Mouse (Mus musculus): ENCODE data around the gene Sox5. TPM values are rescaled to one million over a fixed set of nuclear protein-coding genes. Genes with fewer than 3 reads are reported as not detected.
A peak's percentile ranks its signal among the peaks of the same experiment; 100 is the strongest.

The Sox5 gene
- polyA plus RNA-seq, 1 experiment from 2014 or later = 22.9 TPM

DNA sequence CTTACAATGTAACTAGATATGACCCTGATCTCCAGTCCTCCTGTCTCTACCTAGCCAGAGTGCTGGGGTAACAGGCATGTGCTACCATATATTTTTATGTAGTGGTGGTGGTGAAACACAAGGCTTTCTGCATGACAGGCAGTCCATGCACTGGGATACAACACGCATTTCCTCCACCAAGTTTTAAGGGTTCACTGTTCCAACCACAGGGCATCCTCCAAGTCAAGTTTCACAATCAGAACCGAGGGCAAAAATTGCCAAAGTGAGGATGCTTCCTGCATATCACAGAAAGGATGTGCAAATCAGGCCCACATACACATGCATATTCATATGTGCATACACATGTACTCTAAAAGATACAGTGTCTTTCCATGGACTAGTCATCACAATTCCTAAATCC, 888.9 kb downstream of the Sox5 start:
- Histone ChIP-seq H3K4me1 (replicated peaks; ENCODE audit: control insufficient read depth, insufficient read depth, low read length) (no peaks in the 10 kb centered on the region), H3K9ac (ENCODE audit: low read length) (no peak overlapping the region), H3K4me3 (ENCODE audit: low read length) (no peak overlapping the region), H3K27me3 (ENCODE audit: control insufficient read depth, insufficient read depth, low read depth, low read length) (no peaks in the 10 kb centered on the region), H3K36me3 (ENCODE audit: control insufficient read depth, insufficient read depth, low read length) (no peaks in the 10 kb centered on the region), H3K9me3 (ENCODE audit: control insufficient read depth, low read length) (no peaks in the 10 kb centered on the region), H3K27ac (ENCODE audit: low read length) (no peak overlapping the region), H3K4me2 (ENCODE audit: low read depth, low read length) (no peak overlapping the region)
- ATAC-seq (ENCODE audit: low read depth) = no peak
- WGBS = 83% methylated on average over 2 of the region's 2 CpGs

DNA sequence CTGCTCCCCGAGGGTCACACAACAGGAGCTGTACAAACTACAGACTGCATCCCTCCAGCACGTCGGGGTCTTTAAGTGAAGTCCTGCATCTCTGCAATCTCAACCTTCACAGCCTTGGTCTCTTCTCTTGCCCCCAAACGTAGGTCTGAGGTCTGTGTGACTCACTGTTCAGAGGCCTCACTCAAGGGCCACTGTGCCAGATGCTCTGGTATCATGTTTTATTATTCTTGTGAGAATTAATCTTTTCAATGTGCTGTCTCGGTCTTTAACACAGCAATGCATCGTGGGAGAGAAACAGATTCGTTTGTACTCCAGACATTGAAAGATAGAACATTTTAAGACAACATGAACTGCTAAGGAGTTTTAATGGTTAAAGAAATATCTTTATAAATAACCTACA, 893.2 kb downstream of the Sox5 start:
- no peak overlapping the region for H3K4me3 ChIP-seq (ENCODE audit: low read length)
- no peaks in the 10 kb centered on the region for H3K4me1 ChIP-seq (replicated peaks; ENCODE audit: control insufficient read depth, insufficient read depth, low read length)
- ATAC-seq (ENCODE audit: low read depth) = no peak
- H3K4me2 ChIP-seq (ENCODE audit: low read depth, low read length) = no peak overlapping the region
- WGBS = 66% methylated on average over 7 of the region's 7 CpGs
- H3K27ac ChIP-seq (ENCODE audit: low read length) = no peak overlapping the region
- H3K27me3 ChIP-seq (ENCODE audit: control insufficient read depth, insufficient read depth, low read depth, low read length) = no peaks in the 10 kb centered on the region
- no peak overlapping the region for H3K9ac ChIP-seq (ENCODE audit: low read length)
- H3K9me3 ChIP-seq (ENCODE audit: control insufficient read depth, low read length) = no peaks in the 10 kb centered on the region
- H3K36me3 ChIP-seq (ENCODE audit: control insufficient read depth, insufficient read depth, low read length) = no peaks in the 10 kb centered on the region

DNA sequence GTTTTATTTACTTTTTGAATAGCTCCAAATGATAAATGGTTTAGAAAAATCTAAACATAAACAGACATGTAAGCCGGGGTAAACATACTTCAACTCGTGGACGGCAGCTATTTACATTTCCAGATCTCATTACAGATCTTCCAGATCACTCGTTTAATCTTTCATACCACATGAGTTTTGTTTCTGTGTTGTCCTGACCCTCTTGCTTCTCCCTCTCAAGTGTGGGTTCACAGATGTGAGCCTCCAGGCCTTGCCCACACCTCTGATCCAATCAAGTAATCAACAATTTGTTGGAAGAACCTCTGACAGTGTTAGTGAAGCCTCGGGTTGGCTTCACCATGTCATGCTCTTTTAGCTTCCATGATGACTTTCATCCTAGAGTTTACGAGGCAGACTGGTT, 903.3 kb downstream of the Sox5 start:
- H3K36me3 ChIP-seq (ENCODE audit: control insufficient read depth, insufficient read depth, low read length) = no peaks in the 10 kb centered on the region
- H3K9me3 ChIP-seq (ENCODE audit: control insufficient read depth, low read length) = peaks cover 3% of the 10 kb centered on the region; the same call in 1 of the 2 replicates
- no peak overlapping the region for H3K4me3 ChIP-seq (ENCODE audit: low read length)
- no peaks in the 10 kb centered on the region for H3K27me3 ChIP-seq (ENCODE audit: control insufficient read depth, insufficient read depth, low read depth, low read length)
- ATAC-seq (ENCODE audit: low read depth) = peak; percentile 67
- no peaks in the 10 kb centered on the region for H3K4me1 ChIP-seq (replicated peaks; ENCODE audit: control insufficient read depth, insufficient read depth, low read length)
- no peak overlapping the region for H3K4me2 ChIP-seq (ENCODE audit: low read depth, low read length)
- 31% methylated on average over 6 of the region's 6 CpGs for WGBS
- H3K9ac ChIP-seq (ENCODE audit: low read length) = no peak overlapping the region
- peak overlapping the region; percentile 12; the same call in 1 of the 2 replicates for H3K27ac ChIP-seq (ENCODE audit: low read length)

DNA sequence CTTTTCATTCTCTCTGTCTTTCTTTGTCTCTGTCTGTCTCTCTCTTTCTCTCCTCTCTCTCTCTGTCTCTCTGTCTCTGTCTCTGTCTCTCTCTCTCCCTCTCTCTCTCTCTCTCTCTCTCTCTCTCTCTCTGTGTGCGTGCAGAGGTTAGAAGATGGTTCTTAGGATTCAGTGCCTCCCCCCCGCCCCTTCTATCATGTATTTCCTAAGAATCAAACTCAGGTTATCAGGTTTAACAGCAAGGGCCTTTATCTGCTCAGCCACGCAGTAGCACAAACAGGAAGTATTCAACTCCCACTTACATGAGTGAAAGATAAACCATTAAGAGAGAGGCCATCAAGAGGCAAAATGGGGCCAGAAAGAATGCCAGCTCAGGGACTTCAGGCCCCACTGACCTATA, 913.0 kb downstream of the Sox5 start:
- no peak for ATAC-seq (ENCODE audit: low read depth)
- H3K27ac ChIP-seq (ENCODE audit: low read length) = no peak overlapping the region
- H3K4me2 ChIP-seq (ENCODE audit: low read depth, low read length) = no peak overlapping the region
- H3K36me3 ChIP-seq (ENCODE audit: control insufficient read depth, insufficient read depth, low read length) = no peaks in the 10 kb centered on the region
- H3K4me3 ChIP-seq (ENCODE audit: low read length) = no peak overlapping the region
- no peaks in the 10 kb centered on the region for H3K9me3 ChIP-seq (ENCODE audit: control insufficient read depth, low read length)
- no peaks in the 10 kb centered on the region for H3K27me3 ChIP-seq (ENCODE audit: control insufficient read depth, insufficient read depth, low read depth, low read length)
- 68% methylated on average over 3 of the region's 3 CpGs for WGBS
- H3K4me1 ChIP-seq (replicated peaks; ENCODE audit: control insufficient read depth, insufficient read depth, low read length) = no peaks in the 10 kb centered on the region
- H3K9ac ChIP-seq (ENCODE audit: low read length) = no peak overlapping the region

DNA sequence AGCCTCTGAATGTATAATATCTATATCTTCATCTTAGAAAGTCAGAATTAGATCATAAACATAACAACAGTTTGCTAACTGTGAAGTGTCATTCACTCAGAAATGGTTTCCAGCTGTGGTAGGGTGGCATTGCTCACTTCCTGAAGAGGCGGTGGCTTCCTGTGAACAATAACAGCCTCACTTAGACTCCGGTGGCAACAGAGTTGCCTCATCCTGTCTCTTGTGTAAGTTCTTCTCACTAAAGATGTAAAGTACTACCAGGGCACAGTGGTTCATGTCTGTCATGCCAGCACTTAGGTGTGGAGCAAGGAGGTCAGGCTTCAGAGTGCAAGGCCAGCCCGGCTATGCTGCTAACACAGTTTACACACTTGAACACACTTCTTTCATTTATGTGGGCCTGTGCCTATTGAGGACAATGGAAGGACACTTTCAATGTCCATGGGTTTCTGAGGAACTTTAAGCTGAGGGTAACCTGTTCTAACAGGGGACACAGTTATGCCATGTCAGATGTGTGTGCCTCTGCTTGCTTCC, 913.6 kb downstream of the Sox5 start:
- no peaks in the 10 kb centered on the region for H3K36me3 ChIP-seq (ENCODE audit: control insufficient read depth, insufficient read depth, low read length)
- WGBS = 58% methylated on average over 3 of the region's 3 CpGs
- no peaks in the 10 kb centered on the region for H3K9me3 ChIP-seq (ENCODE audit: control insufficient read depth, low read length)
- no peak overlapping the region for H3K27ac ChIP-seq (ENCODE audit: low read length)
- H3K27me3 ChIP-seq (ENCODE audit: control insufficient read depth, insufficient read depth, low read depth, low read length) = no peaks in the 10 kb centered on the region
- no peak for ATAC-seq (ENCODE audit: low read depth)
- no peaks in the 10 kb centered on the region for H3K4me1 ChIP-seq (replicated peaks; ENCODE audit: control insufficient read depth, insufficient read depth, low read length)
- no peak overlapping the region for H3K9ac ChIP-seq (ENCODE audit: low read length)
- H3K4me2 ChIP-seq (ENCODE audit: low read depth, low read length) = no peak overlapping the region
- no peak overlapping the region for H3K4me3 ChIP-seq (ENCODE audit: low read length)

DNA sequence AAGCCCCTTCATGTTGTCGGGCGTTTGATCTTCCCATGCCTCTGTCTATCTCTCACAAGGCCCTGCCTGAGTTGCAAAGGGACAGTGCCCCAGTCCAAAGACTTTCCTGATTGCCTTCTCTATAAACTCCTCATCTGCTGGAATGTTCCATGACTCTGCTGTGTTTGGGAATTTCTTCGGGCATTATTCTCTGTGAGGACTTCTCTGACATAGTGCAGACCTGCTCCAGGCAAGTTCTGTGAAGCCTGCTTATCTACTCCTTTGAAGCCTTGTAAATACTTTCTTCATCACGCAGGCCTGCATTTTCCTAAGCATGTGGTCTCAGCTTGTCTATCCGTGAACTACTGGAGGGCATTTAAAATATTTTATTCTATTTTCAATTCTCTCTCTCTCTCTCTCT, 914.7 kb downstream of the Sox5 start:
- H3K4me1 ChIP-seq (replicated peaks; ENCODE audit: control insufficient read depth, insufficient read depth, low read length) = no peaks in the 10 kb centered on the region

DNA sequence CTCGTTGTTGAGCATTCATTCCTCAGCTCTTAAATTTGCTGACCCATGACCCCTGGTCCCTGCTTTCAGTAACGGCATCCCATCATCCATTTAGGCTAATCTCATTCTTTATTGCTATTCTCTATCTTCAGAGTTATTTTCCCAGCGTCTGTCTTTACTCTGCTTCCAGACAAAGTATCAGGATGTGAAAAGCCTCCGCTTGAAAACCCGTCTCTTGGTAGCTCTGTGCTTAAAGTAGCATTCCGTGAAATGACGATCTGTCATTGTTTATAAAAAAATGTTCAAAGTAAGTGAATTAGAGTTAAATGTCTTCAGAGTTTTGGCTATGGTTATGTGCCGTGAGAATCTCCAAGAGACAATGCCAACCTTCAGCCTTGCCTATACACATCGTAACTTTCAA, 915.2 kb downstream of the Sox5 start:
- no peaks in the 10 kb centered on the region for H3K36me3 ChIP-seq (ENCODE audit: control insufficient read depth, insufficient read depth, low read length)
- WGBS = 45% methylated on average over 9 of the region's 9 CpGs

More for the DNA sequence above, 914.7 kb downstream of the Sox5 start:
- H3K9ac ChIP-seq (ENCODE audit: low read length) = no peak overlapping the region
- H3K27ac ChIP-seq (ENCODE audit: low read length) = no peak overlapping the region
- H3K36me3 ChIP-seq (ENCODE audit: control insufficient read depth, insufficient read depth, low read length) = no peaks in the 10 kb centered on the region
- ATAC-seq (ENCODE audit: low read depth) = no peak
- WGBS = 45% methylated on average over 5 of the region's 5 CpGs
- no peaks in the 10 kb centered on the region for H3K9me3 ChIP-seq (ENCODE audit: control insufficient read depth, low read length)
- no peaks in the 10 kb centered on the region for H3K27me3 ChIP-seq (ENCODE audit: control insufficient read depth, insufficient read depth, low read depth, low read length)
- H3K4me3 ChIP-seq (ENCODE audit: low read length) = no peak overlapping the region
- H3K4me2 ChIP-seq (ENCODE audit: low read depth, low read length) = no peak overlapping the region

DNA sequence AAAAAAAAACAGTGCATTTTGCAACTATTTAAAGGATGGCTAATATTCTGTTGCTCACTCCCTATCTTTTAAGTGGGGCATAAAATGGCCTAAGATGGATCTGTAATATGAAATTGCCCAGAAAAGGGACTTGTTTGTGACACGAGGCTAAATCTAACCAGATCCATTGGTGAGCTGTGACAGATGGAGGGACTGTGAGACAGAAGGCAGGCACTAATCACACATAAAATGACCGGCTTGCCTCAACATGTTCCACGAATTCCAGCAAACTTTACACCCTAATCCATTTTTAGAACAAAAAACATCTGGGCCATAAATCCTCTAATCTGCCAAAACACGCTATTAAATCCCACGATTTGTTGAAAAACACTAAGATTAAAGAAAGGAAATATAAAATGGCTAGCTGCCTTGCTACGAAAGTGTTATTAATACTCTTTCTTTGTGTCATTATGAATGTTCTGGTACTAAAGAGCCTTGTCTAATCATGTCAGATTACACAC, 919.1 kb downstream of the Sox5 start:
- ATAC-seq (ENCODE audit: low read depth) = no peak
- H3K4me3 ChIP-seq (ENCODE audit: low read length) = no peak overlapping the region
- no peaks in the 10 kb centered on the region for H3K9me3 ChIP-seq (ENCODE audit: control insufficient read depth, low read length)
- 38% methylated on average over 6 of the region's 6 CpGs for WGBS
- no peaks in the 10 kb centered on the region for H3K4me1 ChIP-seq (replicated peaks; ENCODE audit: control insufficient read depth, insufficient read depth, low read length)
- no peak overlapping the region for H3K27ac ChIP-seq (ENCODE audit: low read length)
- no peak overlapping the region for H3K4me2 ChIP-seq (ENCODE audit: low read depth, low read length)
- H3K27me3 ChIP-seq (ENCODE audit: control insufficient read depth, insufficient read depth, low read depth, low read length) = no peaks in the 10 kb centered on the region
- no peak overlapping the region for H3K9ac ChIP-seq (ENCODE audit: low read length)
- no peaks in the 10 kb centered on the region for H3K36me3 ChIP-seq (ENCODE audit: control insufficient read depth, insufficient read depth, low read length)

More for the DNA sequence above, 915.2 kb downstream of the Sox5 start:
- no peak for ATAC-seq (ENCODE audit: low read depth)
- no peaks in the 10 kb centered on the region for H3K27me3 ChIP-seq (ENCODE audit: control insufficient read depth, insufficient read depth, low read depth, low read length)
- H3K9me3 ChIP-seq (ENCODE audit: control insufficient read depth, low read length) = no peaks in the 10 kb centered on the region
- no peak overlapping the region for H3K9ac ChIP-seq (ENCODE audit: low read length)
- no peaks in the 10 kb centered on the region for H3K4me1 ChIP-seq (replicated peaks; ENCODE audit: control insufficient read depth, insufficient read depth, low read length)
- H3K4me2 ChIP-seq (ENCODE audit: low read depth, low read length) = no peak overlapping the region
- H3K27ac ChIP-seq (ENCODE audit: low read length) = no peak overlapping the region
- no peak overlapping the region for H3K4me3 ChIP-seq (ENCODE audit: low read length)

DNA sequence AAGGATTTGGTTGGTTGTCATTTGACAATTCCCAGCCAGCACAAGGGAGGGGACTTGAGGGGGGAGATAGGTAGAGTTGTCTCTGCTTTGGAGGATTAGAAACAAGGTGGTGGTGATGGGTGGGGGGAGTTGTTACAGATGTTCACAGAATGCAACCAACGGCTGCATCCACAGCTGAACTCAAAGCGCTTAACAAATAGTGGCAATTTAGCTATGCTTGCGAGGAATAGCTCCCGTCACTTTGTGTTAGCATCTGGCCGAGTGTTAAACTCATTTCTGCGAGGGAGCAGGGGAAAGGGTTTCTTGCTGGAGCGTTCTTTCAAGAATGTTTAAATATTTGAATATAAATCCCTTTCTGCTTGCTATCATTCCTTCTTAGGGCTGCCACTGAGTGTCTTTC, 921.7 kb downstream of the Sox5 start:
- Histone ChIP-seq H3K4me3 (ENCODE audit: low read length) (no peak overlapping the region), H3K27me3 (ENCODE audit: control insufficient read depth, insufficient read depth, low read depth, low read length) (0 out of 2 replicates have a peak, but pooled peaks cover 3% of the 10 kb centered on the region)
- 64% methylated on average over 7 of the region's 7 CpGs for WGBS

DNA sequence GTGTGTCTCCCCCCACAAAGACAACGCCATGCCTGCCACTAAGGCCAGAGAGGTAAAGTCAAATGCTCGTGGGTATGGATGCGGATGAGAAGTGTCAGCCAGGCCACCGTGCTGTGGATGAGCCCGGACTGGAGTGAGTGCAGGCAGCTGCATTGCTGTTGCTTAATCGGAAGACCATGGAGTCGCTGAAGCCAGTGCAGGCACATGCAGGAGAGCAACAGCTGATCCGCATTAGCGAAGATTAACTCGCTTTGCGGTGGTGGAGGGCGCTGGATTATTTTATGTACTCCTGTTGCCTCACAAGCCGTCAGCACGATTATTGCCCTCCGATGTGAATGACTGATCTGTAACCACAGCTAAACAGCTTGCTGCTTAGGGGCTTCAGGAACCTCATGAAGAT, 922.2 kb downstream of the Sox5 start:
- no peaks in the 10 kb centered on the region for H3K36me3 ChIP-seq (ENCODE audit: control insufficient read depth, insufficient read depth, low read length)
- WGBS = 78% methylated on average over 15 of the region's 15 CpGs

More for the DNA sequence above, 921.7 kb downstream of the Sox5 start:
- no peak overlapping the region for H3K27ac ChIP-seq (ENCODE audit: low read length)
- no peak overlapping the region for H3K4me2 ChIP-seq (ENCODE audit: low read depth, low read length)
- H3K36me3 ChIP-seq (ENCODE audit: control insufficient read depth, insufficient read depth, low read length) = no peaks in the 10 kb centered on the region
- no peaks in the 10 kb centered on the region for H3K9me3 ChIP-seq (ENCODE audit: control insufficient read depth, low read length)
- no peak overlapping the region for H3K9ac ChIP-seq (ENCODE audit: low read length)
- no peaks in the 10 kb centered on the region for H3K4me1 ChIP-seq (replicated peaks; ENCODE audit: control insufficient read depth, insufficient read depth, low read length)
- ATAC-seq (ENCODE audit: low read depth) = no peak

More for the DNA sequence above, 922.2 kb downstream of the Sox5 start:
- Histone ChIP-seq H3K4me1 (replicated peaks; ENCODE audit: control insufficient read depth, insufficient read depth, low read length) (no peaks in the 10 kb centered on the region), H3K9ac (ENCODE audit: low read length) (no peak overlapping the region), H3K9me3 (ENCODE audit: control insufficient read depth, low read length) (no peaks in the 10 kb centered on the region), H3K4me3 (ENCODE audit: low read length) (no peak overlapping the region), H3K27ac (ENCODE audit: low read length) (no peak overlapping the region), H3K4me2 (ENCODE audit: low read depth, low read length) (no peak overlapping the region), H3K27me3 (ENCODE audit: control insufficient read depth, insufficient read depth, low read depth, low read length) (0 out of 2 replicates have a peak, but pooled peaks cover 3% of the 10 kb centered on the region)
- no peak for ATAC-seq (ENCODE audit: low read depth)
